Mouse (Mus musculus) granulocyte monocyte progenitor cell, adult 5-6 weeks (primary cell): Measurements from ENCODE around the gene Txndc5. TPM values are rescaled to one million over a fixed set of nuclear protein-coding genes. Genes with fewer than 3 reads are reported as not detected.

Source experiments
- ATAC-seq: replicated peaks from 2 replicates; pipeline ENCODE4 v1.8.0; 2016; ENCODE audit warnings: mild to moderate bottlenecking, moderate TSS enrichment, inconsistent platforms; ENCODE audit not compliant: poor library complexity, severe bottlenecking
- total RNA-seq, 2 experiments: library from RNA; stranded (forward) in 1 of 2; stranded (reverse) in 1 of 2; fragments of 200-712, 200-1000 nt in 1 of 2; fragments of >200 nt in 1 of 2; fragmentation: Nextera tagmentation in 1 of 2; gene quantifications; 2 replicates each; pipeline ENCODE4 v1.2.3; 2014 to 2017

Txndc5 gene
- total RNA-seq (2014; fragmentation: Nextera tagmentation), result 98.6 and 101 TPM in 2 replicates
- 71.0 and 81.4 TPM in 2 replicates for total RNA-seq (2017)

- peak; percentile 82 for ATAC-seq
Measured at GRCm38 (mm10) chr13:38528687-38529294, at the start of gene Txndc5. Gene Txndc5 (minus strand): TSS chr13:38528824.

GRCm38 (mm10) chr13:38574668-38575067 lies 46.0 kb upstream of the Txndc5 start:
- no peak for ATAC-seq

GRCm38 (mm10) chr13:38573281-38573680 lies 44.7 kb upstream of the Txndc5 start:
- ATAC-seq, result no peak

- no peak for ATAC-seq
Measured at GRCm38 (mm10) chr13:38565245-38565644, 36.6 kb upstream of the Txndc5 start.

GRCm38 (mm10) chr13:38554611-38555010 lies 26.0 kb upstream of the Txndc5 start:
- ATAC-seq, result no peak

- no peak for ATAC-seq
Measured at GRCm38 (mm10) chr13:38554210-38554609, 25.6 kb upstream of the Txndc5 start.

DNA sequence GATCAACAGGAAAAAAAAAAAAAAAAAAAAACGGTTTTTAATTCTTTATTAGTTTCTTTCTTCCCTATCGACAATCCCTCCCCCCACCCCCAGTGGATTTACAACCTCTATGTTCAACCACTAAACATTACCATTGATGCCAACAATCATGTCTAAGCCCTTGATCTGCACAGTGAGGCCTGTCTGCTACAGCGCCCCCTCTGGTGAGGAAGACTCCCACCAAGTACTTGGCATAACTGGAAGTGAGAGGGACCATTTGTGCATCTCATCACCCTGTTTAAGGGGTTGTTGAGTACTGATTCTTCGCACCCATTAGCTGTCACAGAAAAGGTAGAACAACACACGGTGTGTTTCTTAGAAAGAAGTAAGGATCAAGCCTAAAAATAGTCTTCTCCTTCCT lies 20.1 kb upstream of the Txndc5 start:
- ATAC-seq, result no peak

- no peak for ATAC-seq
Measured at GRCm38 (mm10) chr13:38547717-38548116, 19.1 kb upstream of the Txndc5 start.

DNA sequence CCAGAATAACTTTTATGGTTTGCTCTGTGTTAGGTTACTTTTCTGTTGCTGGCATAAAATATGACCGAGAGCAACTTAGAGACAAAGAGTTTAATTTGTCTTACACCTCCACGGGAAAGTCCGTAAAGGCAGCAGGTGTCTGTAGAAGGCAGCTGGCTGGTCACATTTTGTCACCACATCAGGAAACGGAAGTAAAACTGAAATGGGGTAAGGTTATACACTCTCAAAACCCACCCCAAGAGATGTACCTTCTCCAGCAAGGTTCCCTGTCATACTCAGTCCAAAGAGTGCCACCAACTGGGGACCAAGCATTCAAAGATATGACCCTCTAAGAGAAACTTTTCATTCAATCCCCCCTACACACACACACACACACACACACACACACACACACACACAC lies 18.1 kb upstream of the Txndc5 start:
- no peak for ATAC-seq

DNA sequence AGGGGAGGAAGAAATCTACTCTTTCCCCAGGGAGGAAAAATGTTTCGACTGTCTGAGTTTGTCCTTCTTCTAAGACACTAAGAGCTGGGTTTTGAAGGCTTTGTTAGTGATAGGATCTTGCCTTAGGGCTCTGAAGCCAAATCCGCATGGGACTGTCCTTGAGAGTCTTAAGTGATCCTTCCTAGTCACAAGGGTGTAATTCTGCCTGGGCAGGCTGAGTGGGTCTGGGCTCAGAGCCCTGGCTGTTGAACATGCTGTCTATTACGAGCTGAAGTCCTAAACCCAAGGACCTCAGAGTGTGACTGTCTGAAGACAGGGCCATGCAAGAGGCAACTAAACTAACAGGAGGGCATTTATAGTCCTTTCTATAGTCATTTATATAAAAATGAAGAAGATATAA lies 16.8 kb upstream of the Txndc5 start:
- ATAC-seq, result no peak

DNA sequence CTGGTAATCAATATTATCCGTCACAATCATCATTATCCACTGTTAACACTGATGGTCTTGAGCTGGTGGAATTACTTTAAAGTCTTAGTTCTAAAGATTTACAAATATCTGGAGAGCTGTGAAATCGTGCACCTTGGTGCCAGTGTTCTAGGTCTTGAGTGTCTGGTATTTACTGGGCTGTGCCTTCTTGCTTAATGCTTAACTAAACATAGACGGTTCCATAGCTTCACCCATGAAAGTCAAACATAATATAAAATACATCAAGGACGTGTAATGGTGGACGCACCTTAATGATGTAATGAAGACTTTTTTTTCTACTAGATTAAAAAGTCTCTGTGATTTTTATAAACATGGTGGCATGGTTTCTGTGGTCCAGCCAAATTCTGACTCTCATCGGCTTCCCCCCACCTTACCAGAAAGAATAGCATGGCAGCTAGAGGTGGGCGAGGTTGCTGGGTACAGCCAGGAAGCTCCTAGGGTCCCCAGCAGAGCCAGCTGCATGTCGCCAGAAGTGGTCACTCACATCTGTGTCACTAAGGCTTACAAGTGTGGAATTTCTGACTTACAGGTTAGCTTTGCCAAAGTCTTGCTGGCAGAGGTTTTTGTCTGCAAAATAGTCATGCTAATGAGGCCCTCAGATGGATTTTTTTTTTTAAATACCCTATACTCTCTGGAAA lies 16.3 kb upstream of the Txndc5 start:
- no peak for ATAC-seq

DNA sequence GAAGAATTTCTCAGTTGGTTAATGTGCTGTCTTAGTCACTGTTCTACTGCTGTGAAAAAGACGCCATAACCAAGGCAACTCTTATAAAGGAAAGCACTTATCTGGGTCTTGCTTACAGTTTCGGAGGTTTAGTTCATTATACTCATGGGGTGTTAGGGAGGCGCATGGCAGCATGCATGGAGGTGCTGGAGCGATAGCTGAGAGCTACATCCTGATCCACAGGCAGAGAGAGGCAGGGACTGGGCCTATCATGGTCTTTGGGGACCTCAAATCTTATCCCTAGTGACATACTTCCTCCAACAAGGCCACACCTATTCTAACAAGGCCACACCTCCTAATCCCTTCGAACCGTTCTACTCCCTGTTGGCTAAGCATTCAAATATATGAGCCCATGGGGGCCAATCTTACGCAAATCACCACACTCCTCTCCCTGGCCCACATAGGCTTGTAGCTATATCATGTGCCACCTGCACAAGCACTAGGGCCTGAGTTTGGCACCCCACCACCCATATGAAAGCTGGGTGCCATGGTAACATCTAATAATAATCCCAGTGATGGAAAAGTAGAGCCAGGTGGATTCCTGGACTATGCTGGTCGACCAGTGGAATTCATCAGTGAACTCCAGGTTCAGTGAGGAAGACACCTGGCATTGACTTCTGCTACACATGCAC lies 15.0 kb upstream of the Txndc5 start:
- ATAC-seq, result no peak

- ATAC-seq, result no peak
Measured at GRCm38 (mm10) chr13:38539192-38539900, 10.7 kb upstream of the Txndc5 start.

DNA sequence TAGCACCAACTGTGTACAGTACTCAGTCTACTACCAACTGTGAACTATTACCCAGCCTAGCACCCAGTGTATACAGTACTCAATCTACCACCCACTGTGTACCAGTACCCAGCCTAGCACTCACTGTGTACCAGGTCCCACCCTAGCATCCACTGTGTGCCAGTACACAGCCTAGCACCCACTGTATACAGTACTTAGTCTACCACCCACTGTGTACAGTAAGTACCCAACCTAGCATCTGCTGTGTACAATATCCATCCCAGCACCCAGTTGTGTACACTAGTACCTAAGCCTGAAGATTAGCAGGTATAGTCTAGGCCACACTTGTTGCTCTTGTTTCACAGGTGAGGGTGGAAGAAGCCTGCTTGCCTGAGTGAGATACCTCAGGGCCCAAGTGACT lies 8.9 kb upstream of the Txndc5 start:
- ATAC-seq, result no peak

GRCm38 (mm10) chr13:38534731-38535130 lies 6.1 kb upstream of the Txndc5 start:
- ATAC-seq, result no peak

DNA sequence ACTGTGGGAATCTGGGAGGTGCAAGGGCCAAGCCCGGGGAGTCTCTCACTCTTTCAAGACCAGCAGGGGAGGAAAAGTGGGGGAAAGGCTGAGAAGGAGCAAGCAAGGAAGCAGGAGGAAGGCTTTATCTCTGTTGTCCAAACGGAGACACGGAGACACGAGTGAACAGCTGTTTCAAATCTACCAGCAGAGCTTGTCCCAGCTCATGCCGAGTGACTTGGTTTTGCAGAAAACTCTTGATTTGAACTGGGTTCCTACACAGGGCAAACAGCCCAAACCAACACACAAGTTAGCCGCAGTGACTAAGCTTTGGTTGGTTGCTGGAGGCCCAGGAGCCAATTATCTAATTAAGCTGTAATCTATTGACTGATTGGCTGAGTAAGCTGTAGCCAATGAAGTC lies 5.4 kb upstream of the Txndc5 start:
- no peak for ATAC-seq

DNA sequence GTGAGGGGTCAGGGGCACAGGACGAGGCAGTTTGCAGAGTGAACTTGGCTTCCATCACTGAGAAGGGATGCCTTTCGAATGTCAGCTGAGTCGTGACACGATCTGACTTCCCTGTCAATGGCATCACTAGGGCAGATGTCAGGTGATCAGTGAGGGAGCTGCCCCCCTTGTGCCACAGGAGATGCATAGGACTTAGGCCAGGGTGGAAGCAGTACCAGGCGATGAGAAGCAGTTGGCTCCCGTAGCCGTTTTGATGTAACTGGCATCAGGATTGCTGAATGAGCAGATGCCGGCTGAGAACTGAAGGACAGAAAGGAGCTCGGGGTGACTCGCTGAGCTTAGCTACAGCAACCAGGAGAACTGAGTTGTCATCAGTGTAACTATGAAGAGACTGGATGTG lies 4.8 kb upstream of the Txndc5 start:
- ATAC-seq, result no peak

GRCm38 (mm10) chr13:38531498-38531897 lies 2.9 kb upstream of the Txndc5 start:
- ATAC-seq, result no peak

DNA sequence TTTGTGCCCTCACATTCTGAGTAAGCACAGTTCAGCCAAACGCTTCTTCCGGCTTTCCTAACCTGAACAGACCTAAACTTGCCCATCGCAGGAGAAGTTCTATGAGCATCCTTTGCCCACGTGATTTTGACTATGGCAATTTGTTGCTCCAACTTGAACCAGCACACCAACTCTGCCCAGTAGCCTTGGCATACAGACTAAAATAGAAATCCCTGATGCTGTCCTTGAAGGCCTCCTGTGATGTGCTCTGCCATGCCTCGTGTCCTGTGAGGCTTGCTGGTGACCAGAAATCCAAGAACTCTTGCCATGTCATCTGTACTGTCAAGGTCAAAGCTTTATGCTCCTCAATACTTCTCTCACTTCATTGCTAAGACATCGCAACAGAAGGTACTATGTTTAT lies 952 bp upstream of the Txndc5 start:
- ATAC-seq, result no peak

DNA sequence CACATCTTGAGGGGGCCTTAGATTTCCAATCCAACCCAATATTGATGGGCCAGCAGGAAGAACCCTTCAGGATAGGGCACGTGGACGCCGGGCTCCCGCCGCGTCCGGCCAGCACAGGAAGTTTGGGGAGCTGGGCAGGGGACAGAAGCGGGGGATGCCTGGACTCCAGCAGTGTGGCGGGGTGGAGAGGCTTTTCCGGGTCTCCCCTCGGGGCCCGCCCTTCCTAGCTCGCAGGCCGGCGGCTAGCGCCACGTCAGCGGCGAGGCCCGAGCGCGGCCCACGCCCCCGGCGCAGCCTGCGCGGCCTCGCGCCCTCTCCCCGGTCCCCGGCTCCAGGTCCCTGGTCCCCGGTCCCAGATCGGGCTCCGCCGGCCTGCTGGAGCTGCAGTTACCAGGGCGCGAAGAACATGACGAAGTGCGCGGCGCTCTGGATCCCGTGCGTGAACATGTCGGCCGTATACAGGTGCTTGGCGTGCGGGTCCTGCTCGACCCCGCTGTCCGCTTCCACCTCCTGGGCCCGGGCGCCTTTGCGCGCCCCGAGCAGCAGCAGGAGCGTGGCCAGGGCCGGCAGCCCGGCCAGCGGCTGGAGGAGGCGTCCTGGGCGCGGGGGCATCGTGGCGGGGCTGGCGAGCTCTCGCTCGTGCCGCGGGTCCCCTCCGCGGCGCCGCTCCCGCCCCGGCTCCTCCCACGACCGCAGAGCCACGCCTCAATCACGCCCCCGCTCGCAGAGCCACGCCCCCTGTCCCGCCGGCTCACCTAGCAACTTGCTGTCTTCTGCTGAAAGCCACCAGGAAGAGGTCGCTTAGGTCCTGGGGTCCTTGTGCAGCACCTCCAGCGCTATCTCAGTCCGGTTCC lies 600 bp downstream of the Txndc5 start:
- peak; percentile 75 for ATAC-seq
